Mouse (Mus musculus): ENCODE data around the gene Skp1a. TPM values are rescaled to one million over a fixed set of nuclear protein-coding genes. Genes with fewer than 3 reads are reported as not detected.
A peak's percentile ranks its signal among the peaks of the same experiment; 100 is the strongest.

Gene Skp1a
- polyA plus RNA-seq, 1 experiment from 2014 or later: 537 TPM

GRCm38 (mm10) chr11:52227053-52227452 lies 4.7 kb upstream of the Skp1a start:
- no peaks in the 10 kb centered on the region for H3K9me3 ChIP-seq (replicated peaks; ENCODE audit: control insufficient read depth, low read length)
- no peak overlapping the region for H3K4me2 ChIP-seq
- H3K27ac ChIP-seq (ENCODE audit: low read depth, low read length): no peak overlapping the region
- no peaks in the 10 kb centered on the region for H3K36me3 ChIP-seq (ENCODE audit: control insufficient read depth, insufficient read depth, low read length)
- WGBS (ENCODE audit: insufficient replicate concordance): 72% methylated on average over 3 of the region's 3 CpGs
- ATAC-seq (replicated peaks; ENCODE audit: insufficient number of reproducible peaks, low FRiP score, low TSS enrichment): no peak
- H3K4me1 ChIP-seq (ENCODE audit: control insufficient read depth, insufficient read depth, low read length): no peaks in the 10 kb centered on the region
- no peak overlapping the region for H3K4me3 ChIP-seq (ENCODE audit: low read depth, low read length)
- H3K9ac ChIP-seq (ENCODE audit: low read depth, low read length): no peak overlapping the region
- H3K27me3 ChIP-seq (ENCODE audit: control insufficient read depth, insufficient read depth, low read length): peaks cover 5% of the 10 kb centered on the region; the same call in 1 of the 2 replicates

GRCm38 (mm10) chr11:52227466-52228226 lies 4.1 kb upstream of the Skp1a start:
- Histone ChIP-seq H3K4me1 (ENCODE audit: control insufficient read depth, insufficient read depth, low read length) (no peaks in the 10 kb centered on the region), H3K9ac (ENCODE audit: low read depth, low read length) (no peak overlapping the region), H3K4me2 (no peak overlapping the region), H3K9me3 (replicated peaks; ENCODE audit: control insufficient read depth, low read length) (no peaks in the 10 kb centered on the region), H3K36me3 (ENCODE audit: control insufficient read depth, insufficient read depth, low read length) (no peaks in the 10 kb centered on the region), H3K4me3 (ENCODE audit: low read depth, low read length) (no peak overlapping the region), H3K27ac (ENCODE audit: low read depth, low read length) (no peak overlapping the region), H3K27me3 (ENCODE audit: control insufficient read depth, insufficient read depth, low read length) (peaks cover 5% of the 10 kb centered on the region; the same call in 1 of the 2 replicates)
- no peak for ATAC-seq (replicated peaks; ENCODE audit: insufficient number of reproducible peaks, low FRiP score, low TSS enrichment)
- 74% methylated on average over 13 of the region's 13 CpGs for WGBS (ENCODE audit: insufficient replicate concordance)

GRCm38 (mm10) chr11:52228722-52229448 lies 2.9 kb upstream of the Skp1a start:
- Histone ChIP-seq H3K9ac (ENCODE audit: low read depth, low read length) (no peak overlapping the region), H3K27ac (ENCODE audit: low read depth, low read length) (no peak overlapping the region), H3K4me3 (ENCODE audit: low read depth, low read length) (no peak overlapping the region), H3K9me3 (replicated peaks; ENCODE audit: control insufficient read depth, low read length) (no peaks in the 10 kb centered on the region), H3K27me3 (ENCODE audit: control insufficient read depth, insufficient read depth, low read length) (peaks cover 4% of the 10 kb centered on the region; the same call in 1 of the 2 replicates), H3K4me1 (ENCODE audit: control insufficient read depth, insufficient read depth, low read length) (0 out of 2 replicates have a peak, but pooled peaks cover 6% of the 10 kb centered on the region), H3K36me3 (ENCODE audit: control insufficient read depth, insufficient read depth, low read length) (no peaks in the 10 kb centered on the region), H3K4me2 (no peak overlapping the region)
- no peak for ATAC-seq (replicated peaks; ENCODE audit: insufficient number of reproducible peaks, low FRiP score, low TSS enrichment)
- WGBS (ENCODE audit: insufficient replicate concordance): 81% methylated on average over 7 of the region's 7 CpGs

- Histone ChIP-seq H3K4me1 (ENCODE audit: control insufficient read depth, insufficient read depth, low read length) (0 out of 2 replicates have a peak, but pooled peaks cover 6% of the 10 kb centered on the region), H3K4me2 (peak overlapping the region; percentile 73), H3K27ac (ENCODE audit: low read depth, low read length) (no peak overlapping the region), H3K9ac (ENCODE audit: low read depth, low read length) (no peak overlapping the region), H3K36me3 (ENCODE audit: control insufficient read depth, insufficient read depth, low read length) (no peaks in the 10 kb centered on the region), H3K9me3 (replicated peaks; ENCODE audit: control insufficient read depth, low read length) (no peaks in the 10 kb centered on the region), H3K27me3 (ENCODE audit: control insufficient read depth, insufficient read depth, low read length) (no peaks in the 10 kb centered on the region), H3K4me3 (ENCODE audit: low read depth, low read length) (peak overlapping the region; percentile 96; the same call in 1 of the 2 replicates)
- WGBS (ENCODE audit: insufficient replicate concordance): 51% methylated on average over 5 of the region's 5 CpGs
- no peak for ATAC-seq (replicated peaks; ENCODE audit: insufficient number of reproducible peaks, low FRiP score, low TSS enrichment)
Measured at GRCm38 (mm10) chr11:52230694-52231093, 1.1 kb upstream of the Skp1a start.

- peak overlapping the region; percentile 73 for H3K4me2 ChIP-seq
- 0 out of 2 replicates have a peak, but pooled peaks cover 6% of the 10 kb centered on the region for H3K4me1 ChIP-seq (ENCODE audit: control insufficient read depth, insufficient read depth, low read length)
- no peak for ATAC-seq (replicated peaks; ENCODE audit: insufficient number of reproducible peaks, low FRiP score, low TSS enrichment)
- H3K27me3 ChIP-seq (ENCODE audit: control insufficient read depth, insufficient read depth, low read length): no peaks in the 10 kb centered on the region
- H3K9me3 ChIP-seq (replicated peaks; ENCODE audit: control insufficient read depth, low read length): no peaks in the 10 kb centered on the region
- no peak overlapping the region for H3K27ac ChIP-seq (ENCODE audit: low read depth, low read length)
- H3K4me3 ChIP-seq (ENCODE audit: low read depth, low read length): peak overlapping the region; percentile 96
- 0 out of 2 replicates have a peak, but pooled peaks cover 3% of the 10 kb centered on the region for H3K36me3 ChIP-seq (ENCODE audit: control insufficient read depth, insufficient read depth, low read length)
- H3K9ac ChIP-seq (ENCODE audit: low read depth, low read length): no peak overlapping the region
- WGBS (ENCODE audit: insufficient replicate concordance): 29% methylated on average over 3 of the region's 3 CpGs
Measured at GRCm38 (mm10) chr11:52233043-52233653, 1.4 kb downstream of the Skp1a start.

- Histone ChIP-seq H3K27me3 (ENCODE audit: control insufficient read depth, insufficient read depth, low read length) (no peaks in the 10 kb centered on the region), H3K4me1 (ENCODE audit: control insufficient read depth, insufficient read depth, low read length) (0 out of 2 replicates have a peak, but pooled peaks cover 6% of the 10 kb centered on the region), H3K4me2 (peak overlapping the region; percentile 73), H3K4me3 (ENCODE audit: low read depth, low read length) (peak overlapping the region; percentile 96; the same call in 1 of the 2 replicates), H3K27ac (ENCODE audit: low read depth, low read length) (no peak overlapping the region), H3K9me3 (replicated peaks; ENCODE audit: control insufficient read depth, low read length) (no peaks in the 10 kb centered on the region), H3K9ac (ENCODE audit: low read depth, low read length) (no peak overlapping the region), H3K36me3 (ENCODE audit: control insufficient read depth, insufficient read depth, low read length) (0 out of 2 replicates have a peak, but pooled peaks cover 6% of the 10 kb centered on the region)
- WGBS (ENCODE audit: insufficient replicate concordance): 84% methylated on average over 1 of the region's 1 CpGs
- ATAC-seq (replicated peaks; ENCODE audit: insufficient number of reproducible peaks, low FRiP score, low TSS enrichment): no peak
Measured at GRCm38 (mm10) chr11:52233906-52234305, 2.1 kb downstream of the Skp1a start.

GRCm38 (mm10) chr11:52234509-52234908 lies 2.7 kb downstream of the Skp1a start:
- Histone ChIP-seq H3K27me3 (ENCODE audit: control insufficient read depth, insufficient read depth, low read length) (no peaks in the 10 kb centered on the region), H3K36me3 (ENCODE audit: control insufficient read depth, insufficient read depth, low read length) (0 out of 2 replicates have a peak, but pooled peaks cover 6% of the 10 kb centered on the region), H3K4me2 (no peak overlapping the region), H3K9ac (ENCODE audit: low read depth, low read length) (no peak overlapping the region), H3K4me1 (ENCODE audit: control insufficient read depth, insufficient read depth, low read length) (0 out of 2 replicates have a peak, but pooled peaks cover 6% of the 10 kb centered on the region), H3K4me3 (ENCODE audit: low read depth, low read length) (no peak overlapping the region), H3K27ac (ENCODE audit: low read depth, low read length) (no peak overlapping the region), H3K9me3 (replicated peaks; ENCODE audit: control insufficient read depth, low read length) (no peaks in the 10 kb centered on the region)
- no peak for ATAC-seq (replicated peaks; ENCODE audit: insufficient number of reproducible peaks, low FRiP score, low TSS enrichment)

- H3K36me3 ChIP-seq (ENCODE audit: control insufficient read depth, insufficient read depth, low read length): peaks cover 9% of the 10 kb centered on the region; the same call in 1 of the 2 replicates
- H3K27me3 ChIP-seq (ENCODE audit: control insufficient read depth, insufficient read depth, low read length): no peaks in the 10 kb centered on the region
- H3K4me2 ChIP-seq: no peak overlapping the region
- no peak for ATAC-seq (replicated peaks; ENCODE audit: insufficient number of reproducible peaks, low FRiP score, low TSS enrichment)
- 85% methylated on average over 4 of the region's 4 CpGs for whole genome bisulfite sequencing (ENCODE audit: insufficient replicate concordance)
- H3K27ac ChIP-seq (ENCODE audit: low read depth, low read length): no peak overlapping the region
- no peaks in the 10 kb centered on the region for H3K9me3 ChIP-seq (replicated peaks; ENCODE audit: control insufficient read depth, low read length)
- no peaks in the 10 kb centered on the region for H3K4me1 ChIP-seq (ENCODE audit: control insufficient read depth, insufficient read depth, low read length)
- H3K9ac ChIP-seq (ENCODE audit: low read depth, low read length): no peak overlapping the region
- no peak overlapping the region for H3K4me3 ChIP-seq (ENCODE audit: low read depth, low read length)
Measured at GRCm38 (mm10) chr11:52240898-52241542, 9.2 kb downstream of the Skp1a start.
